Mouse (Mus musculus): ENCODE measurements around the gene Mymx.

Mymx gene

GRCm38 (mm10) chr17:45573780-45574123 is 28.1 kb downstream of the Mymx start:
- H3K4me3 ChIP-seq (replicated peaks; ENCODE audit: low read length): peak overlapping the region; percentile 98

GRCm38 (mm10) chr17:45573087-45573779 is 28.7 kb downstream of the Mymx start, which contains the start of gene Hsp90ab1:
Gene Hsp90ab1, minus strand, starts transcription at chr17:45573271.
- H3K27me3 ChIP-seq (ENCODE audit: insufficient read depth, low read length): no peaks in the 10 kb centered on the region
- peaks cover 27% of the 10 kb centered on the region; the same call in 1 of the 2 replicates for H3K9me3 ChIP-seq (ENCODE audit: low read length)
- TF ChIP-seq CTCF (conservative IDR thresholded peaks at IDR 0.05; ENCODE audit: low read length) (no peak), POU5F1 (IDR thresholded peaks at IDR 0.05; ENCODE audit: borderline replicate concordance, low read length) (no peak), NANOG (IDR thresholded peaks at IDR 0.05; ENCODE audit: borderline replicate concordance, low read length) (no peak)
- H3K4me3 ChIP-seq (replicated peaks; ENCODE audit: low read length): peak within 1 kb of the TSS; percentile 98
- H3K36me3 ChIP-seq (ENCODE audit: insufficient read depth, low read length): peaks cover 43% of the 10 kb centered on the region
- peaks cover 73% of the 10 kb centered on the region for H3K4me1 ChIP-seq (replicated peaks; ENCODE audit: low read depth, low read length)

More at GRCm38 (mm10) chr17:45573780-45574123, 28.1 kb downstream of the Mymx start:
- H3K36me3 ChIP-seq (ENCODE audit: insufficient read depth, low read length): peaks cover 38% of the 10 kb centered on the region
- no peaks in the 10 kb centered on the region for H3K27me3 ChIP-seq (ENCODE audit: insufficient read depth, low read length)
- TF ChIP-seq POU5F1 (IDR thresholded peaks at IDR 0.05; ENCODE audit: borderline replicate concordance, low read length): no peak
- TF ChIP-seq NANOG (IDR thresholded peaks at IDR 0.05; ENCODE audit: borderline replicate concordance, low read length): no peak
- no peak for TF ChIP-seq CTCF (conservative IDR thresholded peaks at IDR 0.05; ENCODE audit: low read length)
- H3K9me3 ChIP-seq (ENCODE audit: low read length): peaks cover 24% of the 10 kb centered on the region; the same call in 1 of the 2 replicates
- peaks cover 73% of the 10 kb centered on the region for H3K4me1 ChIP-seq (replicated peaks; ENCODE audit: low read depth, low read length)

- Histone ChIP-seq H3K36me3 (ENCODE audit: insufficient read depth, low read length) (peaks cover 52% of the 10 kb centered on the region), H3K9me3 (ENCODE audit: low read length) (peaks cover 31% of the 10 kb centered on the region; the same call in 1 of the 2 replicates), H3K4me1 (replicated peaks; ENCODE audit: low read depth, low read length) (peaks cover 73% of the 10 kb centered on the region), H3K4me3 (replicated peaks; ENCODE audit: low read length) (peak overlapping the region; percentile 98), H3K27me3 (ENCODE audit: insufficient read depth, low read length) (no peaks in the 10 kb centered on the region)
- TF ChIP-seq CTCF (conservative IDR thresholded peaks at IDR 0.05; ENCODE audit: low read length): no peak
- no peak for TF ChIP-seq NANOG (IDR thresholded peaks at IDR 0.05; ENCODE audit: borderline replicate concordance, low read length)
- no peak for TF ChIP-seq POU5F1 (IDR thresholded peaks at IDR 0.05; ENCODE audit: borderline replicate concordance, low read length)
Measured at GRCm38 (mm10) chr17:45572103-45573086, 29.5 kb downstream of the Mymx start.

- Histone ChIP-seq H3K36me3 (ENCODE audit: insufficient read depth, low read length) (peaks cover 76% of the 10 kb centered on the region), H3K4me1 (replicated peaks; ENCODE audit: low read depth, low read length) (peaks cover 74% of the 10 kb centered on the region)
- no peak for TF ChIP-seq NANOG (IDR thresholded peaks at IDR 0.05; ENCODE audit: borderline replicate concordance, low read length)
- no peak for TF ChIP-seq POU5F1 (IDR thresholded peaks at IDR 0.05; ENCODE audit: borderline replicate concordance, low read length)
- no peak for TF ChIP-seq CTCF (conservative IDR thresholded peaks at IDR 0.05; ENCODE audit: low read length)
Measured at GRCm38 (mm10) chr17:45569999-45570398, 31.9 kb downstream of the Mymx start.

GRCm38 (mm10) chr17:45568990-45569389 is 32.9 kb downstream of the Mymx start:
- TF ChIP-seq NANOG (IDR thresholded peaks at IDR 0.05; ENCODE audit: borderline replicate concordance, low read length) (no peak), POU5F1 (IDR thresholded peaks at IDR 0.05; ENCODE audit: borderline replicate concordance, low read length) (no peak), CTCF (conservative IDR thresholded peaks at IDR 0.05; ENCODE audit: low read length) (no peak)
- H3K27me3 ChIP-seq (ENCODE audit: insufficient read depth, low read length): no peaks in the 10 kb centered on the region
- H3K9me3 ChIP-seq (ENCODE audit: low read length): peaks cover 35% of the 10 kb centered on the region; the same call in 1 of the 2 replicates
- H3K36me3 ChIP-seq (ENCODE audit: insufficient read depth, low read length): peaks cover 78% of the 10 kb centered on the region
- H3K4me1 ChIP-seq (replicated peaks; ENCODE audit: low read depth, low read length): peaks cover 72% of the 10 kb centered on the region
- H3K4me3 ChIP-seq (replicated peaks; ENCODE audit: low read length): peak overlapping the region; percentile 98

More at GRCm38 (mm10) chr17:45569999-45570398, 31.9 kb downstream of the Mymx start:
- Histone ChIP-seq H3K4me3 (replicated peaks; ENCODE audit: low read length) (peak overlapping the region; percentile 98), H3K27me3 (ENCODE audit: insufficient read depth, low read length) (no peaks in the 10 kb centered on the region), H3K9me3 (ENCODE audit: low read length) (peaks cover 35% of the 10 kb centered on the region; the same call in 1 of the 2 replicates)

- no peak overlapping the region for H3K4me3 ChIP-seq (replicated peaks; ENCODE audit: low read length)
- H3K4me1 ChIP-seq (replicated peaks; ENCODE audit: low read depth, low read length): peaks cover 80% of the 10 kb centered on the region
- no peak for TF ChIP-seq CTCF (conservative IDR thresholded peaks at IDR 0.05; ENCODE audit: low read length)
- H3K36me3 ChIP-seq (ENCODE audit: insufficient read depth, low read length): peaks cover 75% of the 10 kb centered on the region
- no peaks in the 10 kb centered on the region for H3K27me3 ChIP-seq (ENCODE audit: insufficient read depth, low read length)
- H3K9me3 ChIP-seq (ENCODE audit: low read length): peaks cover 35% of the 10 kb centered on the region; the same call in 1 of the 2 replicates
Measured at GRCm38 (mm10) chr17:45567162-45567601, 34.7 kb downstream of the Mymx start.

- Histone ChIP-seq H3K36me3 (ENCODE audit: insufficient read depth, low read length) (peaks cover 71% of the 10 kb centered on the region), H3K9me3 (ENCODE audit: low read length) (peaks cover 35% of the 10 kb centered on the region; the same call in 1 of the 2 replicates), H3K4me1 (replicated peaks; ENCODE audit: low read depth, low read length) (peaks cover 80% of the 10 kb centered on the region), H3K27me3 (ENCODE audit: insufficient read depth, low read length) (no peaks in the 10 kb centered on the region), H3K4me3 (replicated peaks; ENCODE audit: low read length) (no peak overlapping the region)
- no peak for TF ChIP-seq NANOG (IDR thresholded peaks at IDR 0.05; ENCODE audit: borderline replicate concordance, low read length)
- TF ChIP-seq CTCF (conservative IDR thresholded peaks at IDR 0.05; ENCODE audit: low read length): no peak
Measured at GRCm38 (mm10) chr17:45566360-45567161, 35.3 kb downstream of the Mymx start.
